Mouse (Mus musculus) MN1 (cell line): ENCODE measurements around the gene Gpr3.

ENCODE experiments used
- DNase-seq: peaks from one replicate; pipeline ENCODE4 v3.0.0-alpha.2; 2016; ENCODE audit warnings: low spot score

The Gpr3 gene

DNA sequence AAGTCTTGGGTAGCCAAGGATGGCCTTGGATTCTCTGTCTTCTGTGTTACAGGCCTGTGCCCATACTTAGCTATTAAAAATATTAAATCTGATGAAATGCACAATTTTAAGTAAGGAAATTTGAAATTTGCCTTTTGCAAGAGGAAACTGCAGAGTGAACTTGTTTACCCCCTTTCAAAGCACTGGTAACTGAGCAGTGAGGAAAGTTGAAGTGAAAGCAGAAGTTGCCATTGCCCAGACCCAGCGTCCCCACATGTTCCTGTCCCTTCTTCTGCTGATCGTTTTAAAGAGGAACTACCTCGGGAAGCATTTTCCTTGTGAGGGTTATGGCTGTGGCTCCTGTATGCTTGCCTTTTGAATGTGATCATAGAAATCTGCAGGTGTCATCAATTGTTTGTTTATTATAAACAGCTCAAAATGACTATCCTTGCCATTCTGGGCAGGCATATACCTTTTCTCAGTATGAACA lies 42.2 kb downstream of the Gpr3 start:
- DNase-seq, result no peak

DNA sequence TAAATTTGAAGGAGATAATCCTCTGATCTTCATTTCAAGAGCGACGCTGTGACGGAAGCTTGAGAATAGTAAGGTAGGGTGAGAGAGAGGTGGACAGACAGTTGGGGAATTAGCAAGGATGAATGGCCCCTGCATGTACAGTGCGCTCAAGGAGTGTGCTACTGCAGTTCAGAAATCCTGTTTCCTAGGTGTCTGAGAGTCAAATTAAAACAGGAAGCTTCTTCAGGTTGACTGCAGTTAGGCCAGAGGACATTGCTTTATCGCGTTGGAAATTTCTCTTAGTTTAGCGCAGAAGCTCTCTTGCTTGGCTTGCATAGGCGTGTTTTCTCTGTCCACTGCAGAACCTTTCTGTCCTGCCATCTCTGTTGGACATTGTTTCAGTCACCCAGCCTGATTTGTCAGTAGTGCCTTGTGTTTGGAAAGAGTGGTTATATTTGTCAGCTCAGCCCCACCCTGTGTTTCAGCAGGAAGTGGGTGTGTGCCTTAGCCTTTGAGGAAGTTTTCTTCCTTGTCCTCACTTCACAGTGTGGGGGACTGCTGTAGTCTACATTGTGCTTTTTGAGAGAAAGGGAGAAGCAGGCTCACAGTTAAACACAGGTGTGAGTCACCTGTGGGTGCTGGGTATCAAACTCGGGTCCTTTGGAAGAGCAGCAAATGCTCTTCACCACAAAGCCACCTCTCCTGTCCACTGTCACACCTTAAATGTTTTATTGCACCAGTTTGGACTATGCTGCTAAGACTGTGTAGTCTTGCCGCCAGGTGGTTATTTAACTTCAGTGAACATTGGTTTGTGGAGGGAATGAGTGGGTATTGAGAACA lies 42.9 kb downstream of the Gpr3 start:
- DNase-seq, result no peak

DNA sequence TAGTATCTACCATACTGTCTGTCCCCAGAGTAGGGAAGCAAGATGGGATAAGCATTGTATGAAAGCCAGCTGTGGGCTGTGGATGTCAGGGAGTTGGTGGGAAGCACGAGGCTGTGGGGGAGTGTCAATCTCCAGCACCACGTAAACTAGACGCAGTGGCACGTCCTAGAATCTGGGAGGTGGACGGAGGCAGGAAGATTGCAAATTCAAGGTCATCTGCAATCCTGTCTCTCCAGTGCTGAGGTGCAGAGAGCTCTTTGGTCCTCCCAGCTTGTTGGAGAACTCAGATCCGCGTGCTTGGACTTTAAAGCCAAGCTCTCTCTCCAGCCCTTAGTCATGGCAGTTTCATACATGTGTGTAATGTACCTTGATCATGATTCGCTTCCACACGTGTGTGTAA lies 45.6 kb downstream of the Gpr3 start:
- no peak for DNase-seq

DNA sequence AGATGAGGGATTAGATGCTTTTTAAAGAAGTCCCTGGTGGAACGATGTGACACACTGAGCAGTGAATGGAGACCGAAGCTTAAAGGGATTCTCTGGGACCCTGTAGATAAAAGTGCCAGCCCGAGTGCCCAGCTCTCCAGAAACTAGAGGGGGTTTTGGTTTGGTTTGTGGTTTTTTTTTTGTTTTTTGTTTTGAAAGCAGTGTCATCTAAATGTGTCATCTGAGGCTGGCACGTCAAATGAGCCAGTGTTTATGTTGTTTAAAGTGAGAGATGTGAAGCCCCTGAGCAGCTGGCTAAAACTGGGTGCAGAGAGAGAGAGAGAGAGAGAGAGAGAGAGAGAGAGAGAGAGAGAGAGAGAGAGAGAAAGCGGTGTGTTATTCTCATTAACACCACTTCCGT lies 50.1 kb downstream of the Gpr3 start:
- no peak for DNase-seq

DNA sequence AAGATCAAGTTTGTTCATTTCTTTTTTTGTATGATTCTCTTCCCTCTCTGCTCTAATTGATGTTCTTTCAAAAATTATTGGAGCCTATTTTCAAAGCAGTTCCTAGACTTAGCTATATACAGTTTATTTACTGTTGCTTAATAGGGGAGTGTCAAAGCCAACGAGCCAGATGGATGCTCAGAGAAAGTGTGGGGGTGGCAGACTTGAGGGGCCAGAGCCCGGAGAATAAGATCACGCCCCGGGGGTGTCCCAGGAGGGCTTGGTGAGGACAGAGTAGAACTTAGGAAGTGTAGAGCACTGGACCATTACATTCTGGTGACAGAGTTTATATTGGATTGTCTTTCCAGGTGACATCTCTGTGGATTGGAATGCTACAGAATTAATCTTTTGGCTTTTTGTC lies 51.5 kb downstream of the Gpr3 start:
- no peak for DNase-seq

DNA sequence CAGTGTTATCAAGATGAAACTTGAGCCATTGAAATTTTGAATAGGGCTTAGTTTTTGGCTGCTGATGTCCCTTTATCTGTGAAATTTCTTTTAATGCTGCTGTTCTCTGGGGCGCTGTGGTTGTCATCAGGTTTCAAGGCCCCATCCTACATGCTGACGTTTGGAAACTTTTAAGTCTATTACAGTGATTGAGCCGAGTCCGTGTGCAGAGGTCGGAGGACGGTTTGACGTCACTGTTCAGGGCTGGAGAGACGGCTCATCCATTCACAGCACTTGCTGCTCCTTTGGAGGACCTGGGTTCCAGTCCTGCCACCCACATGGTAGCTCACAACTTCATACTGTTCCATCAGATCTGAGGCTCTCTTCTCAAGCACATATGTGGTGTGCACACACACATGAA lies 52.1 kb downstream of the Gpr3 start:
- DNase-seq, result no peak

DNA sequence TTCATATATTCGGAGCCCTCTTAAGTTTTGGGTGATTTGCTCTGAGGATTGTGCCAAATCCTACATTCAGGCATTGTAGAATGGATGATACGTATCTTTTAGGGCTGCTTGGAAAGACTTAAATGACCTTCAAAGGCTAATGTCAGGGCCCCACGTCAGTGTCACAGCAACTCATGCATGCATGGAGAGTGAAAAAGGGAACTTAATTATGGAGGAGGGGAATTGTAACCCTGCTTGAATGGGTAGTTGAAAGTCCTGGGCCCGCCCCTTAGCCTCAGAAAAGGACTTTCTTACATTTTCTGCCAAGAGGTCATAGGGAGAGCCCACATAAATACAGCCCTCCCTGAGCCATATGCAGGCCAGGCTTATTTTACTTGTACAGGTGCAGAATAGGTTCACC lies 52.7 kb downstream of the Gpr3 start:
- no peak for DNase-seq
